Mouse (Mus musculus): ENCODE data around the gene Klf6.
A peak's percentile ranks its signal among the peaks of the same experiment; 100 is the strongest.

Klf6 gene

DNA sequence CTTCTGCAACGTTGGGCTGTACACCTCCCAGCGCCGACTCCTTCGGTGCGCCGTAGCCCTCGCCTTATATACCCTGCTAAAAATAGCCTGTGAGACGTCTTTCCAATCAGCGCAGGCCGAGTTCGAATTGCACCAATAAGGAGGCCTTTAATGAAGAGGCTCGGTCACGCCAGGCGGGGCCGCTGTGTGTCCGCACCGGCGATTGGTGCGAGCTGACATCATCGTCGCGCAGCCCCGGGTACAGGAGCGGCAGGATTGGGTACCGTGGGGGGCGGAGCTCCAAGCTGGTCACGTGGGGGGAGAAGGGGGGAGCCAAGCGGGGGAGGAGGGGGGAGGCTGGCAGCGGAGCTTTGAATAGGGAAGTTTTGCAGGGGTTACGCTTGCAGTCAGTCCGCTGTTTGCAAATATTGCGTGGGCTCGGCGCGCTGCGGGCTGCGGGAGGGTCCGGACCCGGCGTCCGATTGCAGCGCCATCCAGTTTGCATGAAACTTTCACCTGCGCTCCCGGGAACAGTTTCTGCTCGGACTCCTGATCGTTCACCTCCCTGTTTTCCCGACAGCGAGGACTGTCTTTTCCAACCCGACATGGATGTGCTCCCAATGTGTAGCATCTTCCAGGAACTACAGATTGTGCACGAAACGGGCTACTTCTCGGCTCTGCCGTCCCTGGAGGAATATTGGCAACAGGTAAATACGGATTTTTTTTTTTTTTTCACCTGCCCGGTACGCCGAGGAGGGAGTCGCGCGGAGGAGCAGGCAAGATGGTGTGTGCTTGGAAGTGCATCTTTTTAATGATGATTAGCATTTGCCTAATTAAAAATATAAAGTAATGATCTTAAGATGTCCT, at the start of gene Klf6:
Gene Klf6 (plus strand): TSS at position 326 of the 846 bp plus-strand sequence.
- DNase-seq: peak; percentile 99

DNA sequence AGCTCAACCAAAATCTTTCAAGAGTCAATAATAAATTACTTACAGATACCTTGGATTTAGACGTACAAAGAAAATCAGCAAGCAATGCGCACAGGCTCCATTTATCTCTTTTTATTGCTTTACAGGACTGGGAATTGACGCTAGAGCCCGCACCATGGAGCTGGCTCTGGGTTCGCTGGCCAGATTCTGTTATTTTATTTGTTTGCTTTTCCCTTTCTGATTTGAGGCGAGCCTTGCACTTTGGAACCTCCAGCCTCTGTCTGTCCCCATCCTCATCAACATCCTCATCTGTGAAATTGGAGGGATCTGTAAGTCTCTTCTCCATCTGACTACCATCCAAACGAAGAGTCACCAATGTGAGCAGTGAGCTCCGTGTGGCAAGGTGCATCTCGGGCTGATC, 47.8 kb upstream of the Klf6 start:
- DNase-seq: no peak

DNA sequence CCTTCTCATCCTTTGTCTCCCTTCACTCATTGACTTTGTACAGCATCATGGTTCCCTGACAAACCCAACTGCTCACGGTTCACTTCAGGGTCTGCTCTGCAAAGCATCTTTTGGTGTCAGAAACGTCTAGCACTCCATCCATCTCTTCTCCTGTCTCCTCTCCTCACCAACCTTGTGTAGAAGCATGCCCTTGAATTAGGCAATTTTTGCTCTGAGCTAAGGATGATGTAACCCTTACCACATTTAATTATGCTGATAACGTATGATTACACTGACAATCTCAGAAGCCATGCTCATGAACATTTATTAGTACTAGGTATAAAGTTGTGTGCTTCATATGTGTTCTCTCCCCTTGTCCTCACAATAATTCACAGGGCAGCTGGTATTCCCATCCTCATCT, 44.0 kb upstream of the Klf6 start:
- DNase-seq: no peak

DNA sequence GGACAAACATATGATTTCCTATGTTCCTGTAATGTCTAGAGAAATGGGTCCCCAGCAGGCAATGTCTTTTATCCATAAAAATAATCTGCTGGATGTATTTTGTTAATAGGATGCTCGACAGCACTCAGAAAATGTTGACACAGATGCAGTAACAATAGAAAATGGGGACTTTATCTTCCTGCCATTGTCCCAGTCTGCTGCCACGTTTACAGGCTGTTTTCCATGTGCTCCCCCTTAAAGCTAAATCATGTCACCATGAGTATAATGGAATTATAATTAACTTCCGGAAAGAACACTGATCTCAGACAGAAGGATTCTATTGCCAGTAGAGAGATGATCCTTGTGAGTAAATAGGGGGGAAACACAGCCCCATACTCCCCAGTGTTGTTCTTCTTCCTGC, 42.1 kb upstream of the Klf6 start:
- no peak for DNase-seq

DNA sequence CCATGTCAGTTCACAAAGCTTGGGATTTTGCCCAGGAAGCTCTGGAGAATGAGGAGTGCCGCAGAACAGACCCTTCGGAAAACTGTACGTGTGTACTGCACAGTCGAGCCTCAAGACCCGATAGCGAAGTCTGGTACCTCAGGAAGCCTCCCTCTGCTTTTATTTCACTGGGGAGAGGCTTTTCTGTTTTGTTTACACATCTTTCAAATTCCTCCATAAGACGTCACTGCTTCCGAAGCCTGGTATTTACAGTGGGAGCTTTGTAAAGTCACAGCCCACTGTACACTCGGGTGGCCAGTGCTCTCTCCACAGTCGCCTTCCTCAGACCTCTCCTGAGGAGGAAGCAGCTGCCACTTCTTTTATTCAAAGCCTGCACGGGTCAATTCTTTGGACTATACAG, 38.7 kb upstream of the Klf6 start:
- DNase-seq: no peak

DNA sequence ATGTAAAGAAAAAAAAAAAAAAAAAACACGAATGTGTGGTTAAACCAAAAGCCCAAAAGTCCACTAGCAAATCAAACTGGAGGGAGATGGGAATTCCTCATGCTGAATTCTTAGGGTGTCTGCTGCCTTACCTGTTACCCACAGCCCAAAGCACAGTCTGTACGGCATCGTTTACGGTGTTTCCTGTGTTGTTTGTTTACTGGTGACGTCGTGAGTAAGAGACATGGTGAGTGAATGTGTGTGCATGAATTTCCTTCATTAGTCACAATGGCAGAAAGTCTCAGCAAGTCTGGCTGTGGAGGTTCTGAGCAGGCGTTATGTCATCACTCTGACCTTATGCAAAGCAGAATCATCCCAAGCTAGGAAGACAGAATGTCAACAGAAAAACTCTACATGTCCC, 38.1 kb upstream of the Klf6 start:
- no peak for DNase-seq

DNA sequence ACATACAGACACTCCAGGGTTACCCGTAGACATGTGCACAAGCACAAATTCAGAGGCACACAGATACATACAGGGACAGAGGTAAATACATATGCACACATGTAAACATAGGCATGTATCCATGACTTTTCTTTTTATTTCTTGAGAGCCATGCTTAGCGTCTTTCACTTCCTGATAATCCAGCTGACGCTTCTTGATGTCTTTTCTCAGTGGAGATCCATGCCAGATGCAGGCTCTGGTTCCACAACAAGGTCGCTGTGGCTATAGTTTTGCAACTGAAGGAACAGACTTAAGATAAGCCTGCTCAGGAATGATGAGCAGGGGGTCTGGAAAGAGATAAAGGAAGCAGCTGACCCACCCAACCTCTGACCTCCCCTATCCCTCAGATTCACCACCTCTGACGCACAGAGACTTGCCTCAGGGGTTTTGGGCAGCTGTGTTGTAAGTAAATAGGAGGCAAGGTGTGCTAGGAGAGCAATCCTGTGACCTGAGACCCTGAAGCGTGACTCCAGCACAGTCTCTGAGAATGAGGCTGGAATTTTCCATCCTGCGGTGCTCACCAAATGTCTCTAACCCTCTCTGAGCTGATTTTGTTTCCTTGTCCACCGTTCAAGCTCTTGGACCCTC, 37.0 kb upstream of the Klf6 start:
- no peak for DNase-seq

DNA sequence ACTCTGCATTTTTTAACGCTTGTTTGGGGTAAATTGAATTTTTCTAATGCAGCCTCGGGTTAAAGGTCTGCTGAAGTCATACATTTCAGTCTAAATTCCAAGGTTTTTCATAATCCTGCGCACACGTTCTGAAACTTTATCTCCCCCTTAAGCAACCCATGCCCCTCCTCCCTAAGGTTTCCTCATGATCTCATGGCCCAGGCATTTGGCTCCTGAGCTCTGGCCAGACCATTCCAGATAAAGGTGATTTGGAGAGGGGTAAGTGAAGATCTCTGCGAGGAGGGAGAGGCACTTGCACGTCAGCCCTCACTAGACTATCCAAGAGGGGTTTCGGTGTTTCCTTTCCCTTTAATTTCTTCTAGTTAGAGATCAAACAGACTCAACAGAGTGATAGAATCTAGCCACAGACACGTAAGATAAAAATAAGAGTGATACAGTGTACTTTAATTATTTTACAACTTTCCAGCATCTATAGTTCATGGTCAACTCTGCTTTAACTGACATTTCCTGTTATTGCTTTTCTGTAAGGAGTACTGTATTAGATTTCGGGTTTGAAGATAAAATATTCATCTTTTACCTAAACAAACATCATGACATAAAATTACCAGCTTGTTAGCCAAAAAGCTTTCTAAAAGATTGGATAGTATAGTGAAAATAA, 35.0 kb upstream of the Klf6 start:
- DNase-seq: no peak

DNA sequence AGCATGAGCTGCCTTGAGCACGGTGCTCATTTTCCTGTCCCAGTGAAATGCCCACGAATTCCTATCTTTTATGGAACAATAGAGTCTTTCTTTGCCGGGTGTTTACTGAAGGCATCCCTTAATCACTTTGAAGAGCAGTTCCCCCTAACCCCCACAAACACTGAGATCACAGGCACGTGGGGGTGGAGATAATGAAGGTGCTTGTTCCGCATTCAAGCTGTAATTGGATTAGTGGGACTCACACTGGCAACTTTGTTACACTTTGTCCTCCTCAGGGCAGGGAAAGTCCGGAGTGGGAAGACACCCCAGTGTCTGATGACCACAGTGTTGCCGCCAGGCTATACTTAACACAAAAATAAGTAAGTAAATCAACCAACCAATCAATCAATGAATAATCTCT, 29.3 kb upstream of the Klf6 start:
- no peak for DNase-seq

DNA sequence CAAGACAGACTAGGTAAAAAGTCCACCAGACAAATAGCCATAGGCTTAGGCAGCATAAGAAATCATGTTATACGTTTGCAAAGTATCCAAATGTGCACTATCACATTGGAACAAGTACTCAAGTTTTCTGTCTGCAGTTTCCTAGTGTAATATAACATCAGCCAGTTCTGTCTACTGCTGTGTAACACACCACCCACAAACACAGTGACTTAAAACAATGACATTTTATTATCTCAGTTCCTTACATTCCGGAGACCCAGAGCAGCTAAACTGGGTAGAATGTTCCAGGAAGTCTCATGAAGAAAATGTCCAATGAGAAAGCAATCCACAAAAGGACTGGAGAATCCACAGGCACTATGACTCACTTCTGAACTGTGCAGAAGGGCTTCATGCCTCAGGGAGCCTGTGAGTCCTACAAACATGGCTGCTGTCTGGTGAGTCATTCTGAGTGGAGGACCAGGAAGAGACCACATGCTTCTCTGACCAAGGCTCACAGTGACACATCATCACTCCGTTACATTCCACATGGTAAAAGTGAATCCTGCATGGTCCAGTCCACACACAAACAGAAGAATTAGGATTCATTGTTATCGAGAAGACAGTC, 24.0 kb upstream of the Klf6 start:
- DNase-seq: no peak

DNA sequence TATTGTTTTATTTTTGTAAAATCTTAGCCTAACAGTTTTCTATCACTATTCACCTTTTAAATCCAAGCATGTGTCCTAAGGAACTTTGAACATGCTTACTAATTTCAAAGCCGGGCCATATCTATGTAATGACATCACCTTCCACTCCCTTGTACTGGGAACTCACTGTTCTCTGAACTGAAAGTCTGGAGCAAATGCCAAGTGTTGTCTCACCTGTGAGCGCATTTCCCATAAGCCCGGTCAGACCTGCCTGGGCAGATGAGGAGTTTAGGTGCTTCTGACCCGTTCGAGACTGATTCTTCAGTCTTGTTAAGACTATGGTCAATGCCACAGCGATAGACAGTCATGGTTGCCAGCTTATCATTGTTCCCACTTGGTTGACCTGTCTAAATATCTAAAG, 19.9 kb upstream of the Klf6 start:
- no peak for DNase-seq

DNA sequence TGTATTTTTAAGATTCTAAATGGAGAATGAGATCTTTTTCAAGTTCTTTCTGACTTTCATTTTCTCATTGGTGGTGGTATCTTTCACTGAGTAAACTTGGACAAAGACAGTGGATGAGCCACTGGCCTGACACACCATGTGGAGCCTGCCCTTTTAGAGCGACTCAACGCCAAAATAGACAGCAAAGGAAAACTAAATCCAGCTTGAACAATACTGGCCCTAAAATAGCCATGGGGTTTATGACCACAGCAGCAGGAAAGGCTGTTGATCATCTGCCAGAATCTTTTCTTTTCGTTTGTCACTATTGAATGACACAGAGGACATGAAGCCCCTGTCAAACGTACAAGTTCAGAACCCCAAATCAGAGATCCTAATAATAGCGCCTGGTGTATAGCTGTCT, 18.4 kb upstream of the Klf6 start:
- DNase-seq: no peak

DNA sequence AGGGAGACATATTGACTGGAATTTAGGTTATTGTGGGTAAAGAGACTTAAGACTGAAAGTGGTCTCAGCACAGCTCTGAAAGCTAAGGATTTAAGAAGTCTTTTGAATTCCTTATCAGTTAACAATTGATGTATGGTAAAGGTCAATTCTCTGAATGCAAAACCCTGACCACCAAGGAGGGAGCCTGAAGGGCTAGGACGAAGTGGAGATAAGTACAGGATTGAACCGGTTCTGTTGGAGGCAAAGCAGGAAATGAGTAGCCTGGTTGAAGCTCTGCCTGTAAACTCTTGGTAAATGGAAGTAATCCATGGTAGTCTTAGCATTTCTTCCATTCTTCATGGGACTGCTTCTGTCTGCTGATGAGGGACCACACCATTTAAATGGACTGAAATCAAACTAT, 17.5 kb upstream of the Klf6 start:
- no peak for DNase-seq

DNA sequence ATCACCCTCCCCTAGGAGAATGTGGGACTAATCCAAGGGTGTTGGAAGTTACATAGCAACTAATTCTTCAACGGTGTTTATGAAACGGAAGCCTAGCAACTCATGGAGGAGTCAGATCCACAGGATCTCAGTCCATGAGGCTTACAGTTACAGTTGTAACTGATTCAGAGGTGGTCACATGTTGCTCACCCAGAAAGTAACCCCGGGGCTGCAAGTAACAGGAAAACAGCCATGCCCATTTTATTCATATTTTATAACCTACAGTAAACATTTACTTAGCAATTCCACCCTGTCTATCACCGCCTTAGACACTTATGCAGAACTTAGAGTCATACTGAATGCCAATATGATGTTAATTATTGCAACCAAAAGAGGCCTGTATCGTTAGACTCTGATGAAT, 16.9 kb upstream of the Klf6 start:
- no peak for DNase-seq

DNA sequence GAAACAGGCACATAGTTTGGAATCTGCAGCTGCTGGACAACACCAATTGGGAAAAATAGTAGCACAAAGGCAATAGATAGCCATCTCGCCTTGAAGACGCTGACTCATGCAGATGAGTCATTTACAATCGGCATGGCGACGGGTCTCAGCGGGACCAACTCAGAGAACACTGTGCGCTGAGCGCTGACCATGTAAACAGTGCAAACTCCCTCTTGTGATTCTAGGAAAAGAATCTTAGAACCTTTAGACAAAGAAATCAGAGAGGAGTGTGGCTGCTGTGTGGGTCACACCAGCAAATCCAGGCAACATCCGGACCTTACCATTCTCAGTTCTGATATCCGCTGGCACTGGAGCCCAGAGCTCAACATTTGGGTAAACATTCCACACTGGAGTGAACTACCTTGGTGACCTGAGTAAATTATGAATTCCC, 16.1 kb upstream of the Klf6 start:
- peak; percentile 54 for DNase-seq

DNA sequence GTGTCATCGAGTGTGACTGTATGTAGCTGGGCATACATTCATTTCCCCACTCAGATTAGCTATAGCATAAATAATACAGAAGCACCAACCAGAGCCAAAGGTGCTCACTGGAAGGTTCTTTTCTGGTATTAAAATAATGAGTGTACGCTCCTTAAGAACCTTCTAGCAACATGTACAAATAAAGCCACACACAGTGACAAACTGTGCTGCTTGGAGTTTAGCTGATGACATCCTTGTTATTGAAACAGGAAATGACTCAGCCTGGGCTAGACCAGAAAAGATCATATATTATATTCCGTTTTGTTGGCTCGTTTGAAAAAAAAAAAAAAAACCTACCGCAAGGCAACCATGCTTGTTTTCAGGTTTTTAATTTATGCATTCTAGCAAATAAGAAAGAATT, 15.7 kb upstream of the Klf6 start:
- DNase-seq: no peak

DNA sequence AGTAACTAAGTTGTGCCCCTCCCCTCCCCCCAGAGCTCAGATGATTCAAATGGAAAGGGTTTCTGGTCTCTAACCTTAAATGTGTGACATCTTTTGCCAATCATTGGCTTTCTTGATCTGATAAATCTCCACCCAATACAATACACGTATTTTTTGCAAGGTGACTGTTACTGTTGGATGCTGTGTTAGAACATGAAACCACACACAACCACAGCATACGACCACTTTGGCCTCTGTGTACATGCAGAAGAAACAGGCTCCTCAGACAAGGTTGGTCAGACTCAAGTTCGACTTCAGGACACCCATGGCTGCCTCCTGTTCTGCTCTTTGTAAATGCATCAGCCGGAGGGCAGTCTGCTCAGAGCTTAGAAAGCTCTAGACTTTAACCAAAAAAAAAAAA, 14.4 kb upstream of the Klf6 start:
- no peak for DNase-seq

DNA sequence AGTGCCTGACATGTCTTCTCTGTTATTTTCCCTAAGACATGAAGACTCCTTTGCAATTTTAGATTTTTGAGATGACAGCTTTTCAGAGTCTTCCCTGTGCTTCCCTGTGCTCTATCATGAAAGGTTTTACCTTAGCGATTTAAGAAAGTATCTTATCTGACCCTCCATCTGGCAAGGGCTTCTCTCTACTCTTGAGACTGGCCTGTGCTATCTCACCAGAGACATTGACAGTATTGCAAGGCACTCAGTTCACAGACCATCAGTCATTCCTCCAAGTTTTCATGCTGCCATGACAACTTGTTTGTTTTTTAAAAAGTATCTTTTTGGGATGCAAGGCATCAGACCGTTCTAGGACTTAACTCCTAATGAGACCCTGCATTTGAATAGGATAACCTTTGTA, 13.5 kb upstream of the Klf6 start:
- no peak for DNase-seq

DNA sequence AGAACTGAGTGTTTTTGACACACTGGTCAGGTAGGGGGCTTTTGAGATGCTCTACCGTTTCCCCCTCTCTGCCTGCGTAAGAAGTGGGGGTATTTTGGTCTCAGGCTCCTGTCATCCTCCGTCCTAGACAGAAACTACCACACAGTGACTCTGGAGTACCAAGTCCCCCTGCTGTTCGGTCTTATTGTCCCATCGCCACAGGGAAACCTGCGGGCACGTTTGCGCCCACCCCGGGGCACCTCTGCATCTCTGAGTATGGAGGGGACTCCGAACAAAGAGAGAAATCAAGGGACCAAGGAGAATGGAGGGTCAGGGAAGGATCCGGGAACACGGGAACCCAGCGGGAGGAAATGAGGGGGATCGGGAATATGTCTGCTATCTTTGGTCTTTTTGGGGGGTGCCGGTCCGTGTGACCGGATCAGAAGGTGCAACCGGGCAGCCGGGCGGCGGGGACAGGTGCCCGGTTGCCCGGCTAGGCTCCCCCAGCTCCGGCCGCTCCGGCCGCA, 578 bp upstream of the Klf6 start:
- peak; percentile 70 for DNase-seq

DNA sequence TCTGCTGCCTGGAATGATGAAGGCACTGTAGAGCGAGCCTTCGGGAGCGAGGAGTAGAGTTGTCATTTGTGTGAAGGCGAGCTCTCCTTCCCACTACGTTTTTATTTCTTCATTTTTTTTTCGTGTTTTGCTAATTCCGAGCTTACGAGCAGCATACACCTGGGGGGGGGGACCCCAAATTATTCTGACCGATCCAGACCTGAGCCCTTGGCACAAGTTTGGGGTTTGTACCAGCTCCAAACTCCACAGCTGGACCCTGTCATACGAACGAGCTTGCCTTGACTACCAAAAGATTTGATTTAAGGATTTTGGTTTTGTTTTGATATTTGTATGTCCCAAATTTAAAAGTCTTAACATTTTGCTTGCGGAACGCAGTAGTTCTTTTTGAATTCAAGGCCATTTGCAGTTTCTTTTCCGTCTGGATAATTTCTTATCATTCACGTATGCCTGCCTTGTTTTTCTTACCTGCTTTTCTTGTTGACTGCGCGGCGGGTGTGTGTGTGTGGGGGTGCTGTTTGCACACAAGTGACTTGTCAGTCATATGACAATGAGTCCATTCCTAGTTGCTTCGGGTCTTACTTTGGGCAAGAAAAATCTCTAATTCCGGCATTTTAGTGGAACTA, 832 bp downstream of the Klf6 start:
- DNase-seq: peak; percentile 71

DNA sequence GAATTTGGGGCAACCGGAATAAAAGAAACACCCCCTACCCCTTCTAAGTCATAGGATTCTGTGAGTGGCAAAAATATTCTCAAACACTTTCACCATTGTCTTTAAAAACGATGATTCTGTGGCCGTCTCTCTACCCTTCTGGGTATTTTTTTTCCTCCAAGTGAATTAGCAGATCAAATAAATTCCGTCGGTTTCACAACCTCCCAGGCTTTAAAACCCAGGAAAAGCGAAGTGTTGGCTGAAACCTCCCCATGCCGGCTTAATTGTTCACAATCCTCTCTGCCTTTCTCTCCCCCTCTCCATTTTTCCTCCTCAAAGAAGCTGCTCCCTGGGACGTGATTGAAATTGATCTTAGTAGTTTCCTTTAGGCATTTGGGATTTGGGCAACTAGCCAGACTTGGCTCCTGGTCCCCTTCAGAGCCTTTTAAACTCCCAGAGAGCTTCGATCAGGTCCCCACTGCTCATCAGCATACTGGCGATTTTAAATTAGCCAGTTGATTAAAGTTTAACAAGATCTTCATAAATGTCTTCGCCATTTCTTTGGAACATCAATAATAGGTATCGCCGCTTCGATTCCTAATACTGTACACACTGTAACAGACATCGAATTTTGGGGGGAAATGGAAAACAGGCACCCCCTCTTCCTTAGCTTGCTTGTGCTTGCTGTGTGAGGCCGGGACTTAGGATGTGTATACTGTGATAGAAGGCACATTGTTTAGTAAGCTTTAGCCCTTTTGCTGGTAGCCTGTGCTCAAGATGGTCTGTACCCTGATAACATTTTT, 1.5 kb downstream of the Klf6 start:
- peak; percentile 59 for DNase-seq

DNA sequence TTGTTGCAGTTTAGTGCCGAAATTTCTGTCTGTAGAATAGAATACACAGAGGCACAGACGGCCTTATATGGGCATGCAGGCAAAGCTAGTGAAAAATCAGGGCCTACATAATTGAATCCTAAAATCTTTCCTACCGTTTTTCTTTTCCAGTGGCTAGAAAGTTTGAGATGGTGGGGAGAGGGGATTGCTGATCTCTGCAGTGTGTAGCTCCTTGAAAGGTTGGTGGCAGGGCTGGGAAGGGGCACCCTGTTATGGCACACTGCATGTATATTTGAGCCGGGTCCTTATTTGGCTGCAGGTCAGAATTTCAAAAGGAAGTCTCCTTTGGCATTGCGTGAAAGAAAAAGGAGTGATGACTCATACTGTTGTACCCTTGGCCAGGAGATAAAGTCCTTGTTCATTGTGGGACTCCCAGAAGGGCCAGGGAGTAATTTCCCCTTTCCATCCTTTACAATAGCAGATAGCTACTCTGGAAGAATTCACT, 2.2 kb downstream of the Klf6 start:
- peak; percentile 26 for DNase-seq
